ENCODE assay signal across 8 mouse cellular contexts in the genomic region with DNA sequence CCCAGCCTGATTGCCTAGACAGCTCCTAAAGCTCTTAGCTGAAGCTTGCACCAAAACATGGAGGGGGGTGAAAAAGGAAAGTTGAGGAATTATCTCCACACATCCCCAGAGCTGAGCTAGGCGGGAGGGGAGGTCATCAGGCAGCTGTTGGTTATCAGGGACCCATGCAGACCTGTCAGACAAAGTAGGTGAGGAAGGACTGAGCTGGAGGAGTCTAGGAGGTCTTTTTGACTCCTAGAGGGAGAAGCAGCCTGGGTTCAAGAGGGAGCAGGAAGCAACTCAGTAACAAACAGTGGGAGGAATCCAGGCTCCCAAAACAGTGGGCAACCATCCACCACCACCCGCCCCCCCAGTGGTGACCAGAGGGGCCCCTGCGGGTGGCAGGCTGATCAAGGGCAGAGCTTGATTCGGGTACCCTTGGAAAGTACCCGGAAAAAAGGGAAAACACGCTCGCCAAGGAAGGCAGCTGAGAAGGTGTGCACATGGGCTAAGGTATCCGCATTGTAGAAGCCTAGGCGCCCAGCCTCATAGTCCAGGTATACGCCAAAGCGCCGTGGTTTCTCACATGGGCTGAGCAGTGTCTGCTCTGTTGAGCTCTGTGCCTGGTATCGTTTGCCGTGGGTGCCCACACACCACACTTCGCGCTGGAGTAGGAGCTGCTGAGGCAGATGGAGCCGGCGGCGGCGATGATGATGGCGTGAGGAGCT. TPM values are rescaled to one million over a fixed set of nuclear protein-coding genes. Genes with fewer than 3 reads are reported as not detected.
DNase-seq lines count a peak whose midpoint lies in the region; ATAC-seq lines count a peak whose summit lies in the region.

No protein-coding gene starts in this region.

- no peak overlapping the region for H3K27ac ChIP-seq in forebrain, embryonic 13.5 days
- no peak overlapping the region for H3K27ac ChIP-seq in neural tube, embryonic 13.5 days (replicated peaks)

- H3K4me3 ChIP-seq in forebrain, embryonic 13.5 days: no peak overlapping the region
- H3K4me3 ChIP-seq in neural tube, embryonic 13.5 days: no peak overlapping the region

- ATAC-seq in forebrain, embryonic 13.5 days: peak; percentile 44
- peak; percentile 44; the same call in 1 of the 2 replicates for ATAC-seq in neural tube, embryonic 13.5 days (ENCODE audit: low read depth)

- no peaks in the 10 kb centered on the region for H3K9me3 ChIP-seq in forebrain, embryonic 13.5 days (replicated peaks)
- no peaks in the 10 kb centered on the region for H3K9me3 ChIP-seq in neural tube, embryonic 13.5 days

- intact Hi-C loops in left cerebral cortex, postnatal 4 days (cut with DNase I): no loop called here
- intact Hi-C loops in heart, postnatal 10 days (cut with DNase I): no loop called here

- peak; percentile 29 to 31 for DNase-seq in kidney, postnatal 4 days
- DNase-seq in kidney, postnatal 25 days: no peak
- peak; percentile 13 for DNase-seq in left cerebral cortex, postnatal 4 days
- no peak for DNase-seq in spleen, postnatal 10 days (ENCODE audit: low spot score in 2 of 2)
- DNase-seq in heart, postnatal 10 days: no peak
- DNase-seq in urinary bladder, adult 18-20 months (ENCODE audit: low spot score in 2 of 2): no peak

- H3K4me2 ChIP-seq in forebrain, embryonic 13.5 days: no peak overlapping the region
- no peak overlapping the region for H3K4me2 ChIP-seq in neural tube, embryonic 13.5 days

- WGBS in forebrain, embryonic 13.5 days: 66% methylated on average over 21 of the region's 21 CpGs
- 58% methylated on average over 21 of the region's 21 CpGs for WGBS in neural tube, embryonic 13.5 days

- H3K27me3 ChIP-seq in forebrain, embryonic 13.5 days: no peaks in the 10 kb centered on the region
- H3K27me3 ChIP-seq in neural tube, embryonic 13.5 days: no peaks in the 10 kb centered on the region

- no peak overlapping the region for H3K9ac ChIP-seq in forebrain, embryonic 13.5 days
- H3K9ac ChIP-seq in neural tube, embryonic 13.5 days: 0 out of 2 replicates have a peak overlapping the region, but pooled peaks have one; percentile 31

- H3K4me1 ChIP-seq in forebrain, embryonic 13.5 days: peaks cover 13% of the 10 kb centered on the region
- H3K4me1 ChIP-seq in neural tube, embryonic 13.5 days (replicated peaks): peaks cover 14% of the 10 kb centered on the region

- H3K36me3 ChIP-seq in forebrain, embryonic 13.5 days (ENCODE audit: poor library complexity, severe bottlenecking): peaks cover 100% of the 10 kb centered on the region
- H3K36me3 ChIP-seq in neural tube, embryonic 13.5 days: peaks cover 100% of the 10 kb centered on the region

RNA-seq across cellular contexts. Expression of gene Rack1, which starts 6.9 kb away (rescaled TPM):
- polyA plus RNA-seq in forebrain, embryonic 13.5 days (2015; fragmentation: Nextera tagmentation; extraction: Ambion mirVana): 585 and 587 TPM in 2 replicates
- 100 to 1,000 TPM; 486 to 572 TPM for total RNA-seq in left cerebral cortex, postnatal 4 days (2021)
- polyA plus RNA-seq in neural tube, embryonic 13.5 days (2015; fragmentation: Nextera tagmentation; extraction: Ambion mirVana): 411 and 432 TPM in 2 replicates
- 100 to 1,000 TPM; 530 to 563 TPM for total RNA-seq in heart, postnatal 10 days (2021)

RNA-seq across cellular contexts. Expression of gene Trim41, which starts 10.1 kb away (rescaled TPM):
- 6.0 and 7.4 TPM in 2 replicates for polyA plus RNA-seq in forebrain, embryonic 13.5 days (2015; fragmentation: Nextera tagmentation; extraction: Ambion mirVana)
- total RNA-seq in left cerebral cortex, postnatal 4 days (2021): 10 to 100 TPM; 53.6 to 54.3 TPM
- polyA plus RNA-seq in neural tube, embryonic 13.5 days (2015; fragmentation: Nextera tagmentation; extraction: Ambion mirVana): 6.2 and 6.9 TPM in 2 replicates
- total RNA-seq in heart, postnatal 10 days (2021): 10 to 100 TPM; 27.9 to 30.1 TPM

RNA-seq across cellular contexts. Expression of gene Trim7, which starts 18.9 kb away (rescaled TPM):
- polyA plus RNA-seq in forebrain, embryonic 13.5 days (2015; fragmentation: Nextera tagmentation; extraction: Ambion mirVana): 0.71 and 0.80 TPM in 2 replicates
- total RNA-seq in left cerebral cortex, postnatal 4 days (2021): 10 to 100 TPM in 1 of 2 experiments, 1 to 10 TPM in 1; 9.4 to 12.4 TPM
- 1.2 TPM in 2 replicates for polyA plus RNA-seq in neural tube, embryonic 13.5 days (2015; fragmentation: Nextera tagmentation; extraction: Ambion mirVana)
- total RNA-seq in heart, postnatal 10 days (2021): 10 to 100 TPM; 10.1 to 12.8 TPM

RNA-seq across cellular contexts. Expression of gene Gm12184, which starts 19.4 kb away (rescaled TPM):
- polyA plus RNA-seq in forebrain, embryonic 13.5 days (2015; fragmentation: Nextera tagmentation; extraction: Ambion mirVana): 4.2 and 5.2 TPM in 2 replicates
- 1 to 10 TPM in 1 of 2 experiments, under 1 TPM in 1; 0.89 to 2.4 TPM for total RNA-seq in left cerebral cortex, postnatal 4 days (2021)
- 3.2 and 4.3 TPM in 2 replicates for polyA plus RNA-seq in neural tube, embryonic 13.5 days (2015; fragmentation: Nextera tagmentation; extraction: Ambion mirVana)
- total RNA-seq in heart, postnatal 10 days (2021): 1 to 10 TPM; 2.9 to 5.0 TPM

Comparison
In these comparisons a context has a peak if more than half of its experiments do, and no peak if none do; other contexts are left out.
1. DNase-seq: peak in kidney, postnatal 4 days (2 of 2) and left cerebral cortex, postnatal 4 days (single experiment); none in kidney, postnatal 25 days (0 of 2), spleen, postnatal 10 days (0 of 2), heart, postnatal 10 days (0 of 2) and urinary bladder, adult 18-20 months (0 of 2).